Mouse (Mus musculus) v-Abl transformed pro-B cells (cell line): ENCODE measurements around the gene Msto1.
"Not testable (repeated sequence)": the region's sequence is repeated elsewhere in the genome, so short reads cannot be mapped to it uniquely, and the experiment has no call there.

Experiments
- in situ Hi-C, 2 experiments: fragments of 400-800 bp; cut with MboI; formaldehyde crosslinking; loops; one replicate each; pipeline ENCODE4 v1.15.1; 2025; ENCODE audit not compliant: unreplicated experiment in 2 of 2

Gene Msto1

DNA sequence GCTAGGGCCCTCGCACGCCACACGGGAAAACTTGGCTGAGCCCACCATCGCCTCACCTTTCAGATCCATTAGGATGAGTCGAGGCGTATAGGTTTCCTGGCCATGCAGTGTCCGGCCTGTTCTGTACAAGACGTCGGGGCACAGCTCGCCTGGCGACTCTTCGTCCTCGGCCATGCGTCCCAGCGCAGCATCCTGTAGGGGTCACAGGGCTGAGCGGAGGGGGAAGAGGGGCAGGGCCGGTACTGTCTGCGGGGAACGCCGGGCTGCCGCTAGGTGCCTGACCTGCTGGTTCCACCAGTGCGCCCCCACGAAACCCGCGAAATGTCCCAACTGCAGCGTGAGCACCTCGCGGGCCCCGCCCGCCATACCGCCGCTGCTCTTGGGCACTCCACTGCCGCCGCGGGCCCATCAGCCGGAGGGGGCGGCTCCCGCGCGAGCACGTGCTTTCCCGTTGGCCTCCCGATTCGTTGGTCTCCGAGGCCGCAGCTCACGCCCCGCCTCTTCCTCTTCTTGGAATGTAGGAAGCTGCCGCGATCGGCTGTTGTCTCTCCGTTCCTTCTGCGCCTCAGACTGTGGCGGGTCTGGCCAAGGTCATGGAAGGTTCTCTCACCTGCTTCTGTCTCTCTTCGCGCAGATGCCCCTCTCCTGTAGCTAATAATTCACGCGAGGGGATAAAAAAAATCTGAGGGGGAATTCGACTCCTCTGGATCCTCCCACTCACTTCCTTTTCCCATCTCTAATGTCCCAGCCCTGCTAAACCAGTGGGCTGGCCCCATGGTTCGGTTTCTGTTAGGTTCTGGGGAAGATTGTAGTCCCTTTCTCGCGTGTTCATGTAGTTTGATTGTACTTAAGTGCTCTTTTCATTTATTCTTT, at the start of gene Msto1:
TSS of gene Msto1 (minus strand) at position 489 of the 873 bp plus-strand sequence.
- in situ Hi-C loops = no loop called here

DNA sequence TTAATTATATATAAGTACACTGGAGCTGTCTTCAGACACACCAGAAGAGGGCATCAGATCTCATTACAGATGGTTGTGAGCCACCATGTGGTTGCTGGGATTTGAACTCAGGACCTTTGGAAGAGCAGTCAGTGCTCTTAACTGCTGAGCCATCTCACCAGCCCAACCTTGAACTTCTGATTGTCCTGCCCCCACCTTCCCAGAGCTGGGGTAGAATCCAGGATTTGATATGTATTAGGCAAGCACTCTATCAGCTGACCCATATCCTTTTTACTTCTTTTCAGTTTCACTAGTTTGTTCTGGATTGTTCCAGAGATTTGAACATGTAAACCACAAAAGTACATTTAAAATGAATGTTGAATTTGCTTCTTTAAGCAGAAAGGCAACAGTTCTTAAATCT, 49.4 kb upstream of the Msto1 start:
- in situ Hi-C loops = not testable (repeated sequence)

DNA sequence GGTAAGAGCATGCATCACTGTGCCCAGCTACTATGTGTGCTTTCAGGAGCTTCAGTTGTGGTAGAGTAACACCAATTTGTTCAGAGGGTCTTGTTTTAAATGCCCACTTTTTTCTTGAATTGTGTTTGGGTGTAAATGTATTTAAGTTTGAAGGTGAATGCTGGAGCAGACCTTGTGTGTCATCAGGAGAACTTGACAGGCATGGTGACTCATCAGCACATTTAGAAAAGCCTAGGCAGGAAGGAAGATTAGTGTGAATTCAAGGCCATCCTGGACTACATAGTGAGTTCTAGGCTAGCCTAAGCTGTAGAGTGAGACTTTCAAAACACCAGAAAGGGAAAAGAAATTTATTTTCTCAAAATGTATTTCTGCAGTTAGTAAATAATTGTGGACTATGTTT, 39.9 kb upstream of the Msto1 start:
- in situ Hi-C loops = no loop called here

DNA sequence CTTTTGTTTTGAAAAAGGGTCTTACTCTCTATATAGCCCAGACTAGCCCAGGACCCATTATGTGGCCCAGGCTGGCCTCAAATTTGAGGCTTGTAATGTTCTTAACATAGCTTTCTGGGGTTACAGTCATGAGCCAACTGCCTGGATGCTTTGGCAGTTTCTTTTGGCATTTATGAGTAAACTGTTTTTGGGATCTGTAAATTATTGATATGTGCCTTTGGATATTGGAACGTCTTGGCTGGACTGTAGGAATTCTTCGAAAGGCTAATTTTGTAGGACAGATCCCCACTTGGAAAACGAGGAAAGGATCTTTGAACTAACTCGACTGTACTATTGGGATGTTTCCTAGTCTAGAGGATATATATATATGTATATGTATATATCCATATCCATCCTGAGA, 39.4 kb upstream of the Msto1 start:
- in situ Hi-C loops = no loop called here

DNA sequence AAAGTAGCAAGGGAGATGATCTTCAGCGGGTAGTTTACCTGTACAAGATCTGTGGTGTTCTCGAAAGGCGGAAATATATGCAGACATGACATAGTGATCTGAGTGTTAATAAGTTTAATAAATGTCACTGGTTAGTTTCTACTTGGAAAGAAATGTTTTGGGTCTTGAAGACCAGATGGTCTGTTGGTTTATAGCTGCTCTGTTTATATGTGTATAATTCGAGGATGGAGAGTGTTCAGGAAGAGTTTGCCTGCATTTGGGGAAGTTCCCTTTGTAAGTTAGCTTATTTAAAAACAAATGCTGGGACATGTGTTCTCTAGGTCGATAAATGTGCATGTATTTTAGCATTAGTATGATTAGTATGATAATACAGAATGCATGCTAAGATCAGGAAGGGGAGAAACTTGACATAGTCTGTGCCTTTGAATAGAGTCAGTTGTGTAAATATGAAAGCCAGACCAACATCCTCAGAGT, 37.6 kb upstream of the Msto1 start:
- in situ Hi-C loops = no loop called here

DNA sequence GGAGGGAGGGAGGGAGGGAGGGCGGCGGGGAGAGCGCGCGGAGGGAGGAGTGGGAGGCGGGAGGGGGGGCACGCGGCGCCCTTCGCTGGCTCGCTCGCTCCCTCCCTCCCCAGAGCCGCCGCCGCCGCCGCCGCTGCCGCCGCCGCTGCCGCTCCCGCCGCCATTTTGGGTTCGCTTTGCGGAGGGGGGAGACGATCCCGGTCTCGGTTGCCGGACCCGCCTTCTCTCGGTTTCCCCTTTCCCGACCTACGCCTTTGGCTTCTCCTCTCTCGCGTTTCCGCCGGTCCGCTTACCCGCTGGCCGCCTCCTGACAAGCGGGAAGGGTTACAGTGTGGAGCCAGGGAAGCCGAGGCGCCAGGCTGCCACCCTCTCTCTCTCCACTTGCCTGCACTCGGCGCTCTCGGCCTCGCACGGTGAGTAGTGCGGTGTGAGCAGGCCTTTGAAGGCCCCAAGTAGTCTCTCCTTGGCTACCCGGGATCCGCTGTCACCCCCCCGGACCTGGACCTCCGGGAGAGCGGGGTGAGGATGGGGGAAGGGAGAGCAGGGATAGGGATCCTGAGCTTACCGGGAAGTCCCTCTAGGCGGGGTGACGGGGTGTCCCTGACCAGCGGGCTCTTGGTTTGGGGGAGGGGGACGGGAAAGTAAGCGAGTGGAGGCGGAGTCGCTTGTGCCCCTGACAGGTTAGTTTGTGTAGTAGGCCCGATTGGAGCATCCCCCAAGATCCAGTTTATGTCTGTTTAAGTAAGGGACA, 37.0 kb upstream of the Msto1 start, which contains the start of the genes Ash1l and Dap3:
TSS of gene Ash1l (plus strand) at position 47 of the 751 bp plus-strand sequence.
TSS of gene Dap3 (minus strand) at position 606 of the 751 bp plus-strand sequence.
- in situ Hi-C loops = no loop called here

DNA sequence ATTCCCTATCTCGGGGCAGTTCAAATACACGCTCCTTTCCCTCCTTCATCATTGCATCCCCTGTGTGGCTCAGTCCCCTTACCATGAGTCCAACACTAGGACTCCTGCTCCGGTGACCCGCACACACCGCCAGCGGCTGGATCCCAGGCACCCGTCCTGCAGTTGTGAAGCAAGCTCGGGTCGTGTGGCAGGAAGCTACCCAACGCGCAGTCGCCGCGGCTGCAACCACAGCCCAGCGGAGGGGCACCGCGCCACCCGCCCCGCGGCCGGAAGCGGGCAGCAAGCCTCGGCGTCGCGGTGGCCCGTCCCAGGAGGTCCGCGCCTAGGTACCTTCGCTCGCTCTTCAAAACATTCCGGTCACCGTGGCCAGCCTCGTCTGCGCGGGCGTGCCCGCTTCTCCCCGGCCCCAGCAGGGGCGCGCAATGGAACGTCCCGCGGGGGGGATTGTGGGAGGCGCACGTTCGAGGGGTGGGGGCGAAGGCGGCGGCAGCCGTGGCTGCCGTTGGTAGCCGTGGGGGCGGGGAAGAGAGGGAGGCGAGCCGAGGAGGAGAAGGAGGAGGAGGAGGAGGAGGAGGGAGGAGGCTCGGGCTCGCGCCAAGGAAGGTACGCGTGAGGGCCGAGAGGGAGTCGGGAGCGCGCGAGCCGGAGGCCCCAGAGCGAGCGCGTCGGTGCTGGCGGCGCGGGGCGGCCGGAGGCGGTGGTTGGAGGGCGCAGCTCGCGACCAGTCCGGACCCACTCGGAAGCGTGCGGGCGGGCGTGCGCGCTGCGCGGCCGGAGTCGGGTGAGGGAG, 36.2 kb upstream of the Msto1 start:
- in situ Hi-C loops = loop anchor here (10.0 to 25.0 kb wide), 3 partner anchors 87 to 275 kb away; partner anchors contain the start of genes Mtx1 (in 1 of the 2) and Muc1 (in 1 of the 2)

DNA sequence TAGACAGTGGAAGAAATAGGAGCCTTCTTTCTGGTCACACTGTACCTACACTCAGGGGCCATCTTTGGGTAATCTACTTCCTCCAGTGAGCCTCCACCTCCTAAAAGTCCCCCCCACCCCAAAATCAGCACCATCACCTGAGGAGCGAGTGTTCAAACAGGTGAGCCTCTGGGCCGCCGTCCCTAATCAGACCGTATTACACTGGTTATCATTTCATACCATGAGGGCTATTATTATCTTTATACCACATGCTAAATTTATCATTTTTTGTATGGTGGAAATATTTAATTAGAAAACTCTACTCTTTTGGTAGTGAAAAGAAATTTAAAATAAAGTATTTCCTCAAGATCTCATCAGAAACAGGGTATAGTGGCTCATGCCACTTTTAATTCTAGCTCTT, 30.3 kb upstream of the Msto1 start:
- in situ Hi-C loops = loop anchor here (5.0 to 25.0 kb wide), 4 partner anchors 88 to 281 kb away; partner anchors contain the start of genes Mtx1 (in 1 of the 2) and Muc1 (in 1 of the 2)

DNA sequence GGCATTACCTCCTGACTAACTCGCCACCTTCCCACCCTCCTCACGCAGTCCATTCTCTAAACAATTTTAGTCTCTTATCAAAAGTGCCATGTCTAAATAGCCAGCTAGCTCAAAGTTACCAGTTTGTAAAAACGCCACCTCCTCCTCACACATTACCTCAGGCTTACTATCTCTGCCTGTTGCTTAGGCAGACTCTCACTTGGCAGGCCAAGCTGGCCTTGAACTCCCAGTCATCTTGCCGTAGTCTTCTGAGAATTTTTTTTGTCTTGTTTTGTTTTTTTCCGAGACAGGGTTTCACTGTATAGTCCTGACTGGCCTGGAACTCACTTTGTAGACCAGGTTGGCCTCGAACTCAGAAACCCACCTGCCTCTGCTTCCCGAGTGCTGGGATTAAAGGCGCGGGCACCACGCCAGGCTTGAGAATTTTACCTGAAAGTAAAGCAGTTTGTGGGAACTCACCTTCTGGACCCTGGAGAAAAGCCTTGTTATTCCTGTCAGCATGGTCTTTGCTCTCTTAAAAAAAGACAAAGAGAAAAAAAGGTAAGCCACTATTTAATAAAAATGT, 28.6 kb upstream of the Msto1 start:
- in situ Hi-C loops = loop anchor here (5.0 to 25.0 kb wide), 4 partner anchors 90 to 282 kb away; partner anchors contain the start of genes Mtx1 (in 1 of the 2) and Muc1 (in 1 of the 2)

DNA sequence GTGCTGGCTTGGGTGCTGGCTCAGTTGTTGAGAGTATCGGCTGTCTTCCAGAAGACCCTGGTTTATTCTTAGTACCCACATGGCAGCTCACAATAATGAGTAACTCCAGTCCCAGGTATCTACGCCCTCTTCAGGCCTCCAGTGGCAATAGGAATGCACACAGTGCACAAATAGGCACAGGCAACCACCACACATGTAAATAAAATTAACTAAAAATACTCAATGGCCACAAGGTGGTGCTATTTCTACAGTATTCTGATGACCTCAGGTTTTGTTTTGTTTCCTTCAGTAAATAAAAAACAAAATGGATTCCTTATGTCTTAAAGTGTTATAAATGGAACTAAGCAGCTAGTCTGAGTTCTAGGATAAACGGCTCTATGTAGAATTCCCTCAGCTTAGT, 25.9 kb upstream of the Msto1 start:
- in situ Hi-C loops = loop anchor here (5.0 to 25.0 kb wide), 4 partner anchors 93 to 285 kb away; partner anchors contain the start of genes Mtx1 (in 1 of the 2) and Muc1 (in 1 of the 2)

DNA sequence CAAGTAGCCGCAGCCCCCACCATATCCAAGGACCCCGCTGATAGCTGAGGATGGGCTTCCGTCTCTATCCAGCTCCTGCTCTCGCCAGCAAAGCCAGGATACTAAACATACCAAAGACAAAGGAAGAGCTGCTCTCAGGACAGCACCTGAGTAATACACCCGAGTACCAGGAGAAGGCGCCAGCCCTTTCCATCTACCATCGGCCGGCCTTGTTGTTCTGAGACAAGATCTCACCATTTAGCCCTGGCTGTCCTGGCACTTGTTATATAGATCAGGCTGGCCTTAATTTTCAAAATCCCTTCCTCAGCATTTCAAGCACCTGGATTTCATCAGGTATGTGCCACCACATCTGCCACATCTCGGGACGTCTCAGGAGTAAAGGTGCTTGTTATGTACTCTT, 25.3 kb upstream of the Msto1 start:
- in situ Hi-C loops = loop anchor here in 1 of 2 experiments (25.0 kb wide), 1 partner anchor 98 kb away; no protein-coding TSS in a partner anchor

DNA sequence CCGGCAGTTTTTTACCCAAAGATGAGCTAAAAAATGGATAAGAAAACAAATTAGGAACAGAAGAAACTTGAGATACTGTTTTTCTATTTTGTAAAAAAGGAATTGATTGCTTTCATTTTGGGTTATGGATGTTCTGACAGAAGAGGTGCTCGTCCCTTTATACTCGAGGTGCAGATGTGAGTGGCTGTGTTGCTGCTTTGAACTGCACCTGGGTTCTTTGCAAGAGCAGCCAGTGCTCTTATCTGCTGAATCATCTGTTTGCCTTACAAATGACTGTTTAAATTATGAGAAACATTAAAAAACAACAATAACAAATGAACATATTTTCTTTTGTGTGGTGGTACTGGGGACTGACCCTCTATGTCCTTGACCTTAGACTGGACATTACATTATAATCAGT, 15.7 kb upstream of the Msto1 start:
- in situ Hi-C loops = loop anchor here in 1 of 2 experiments (25.0 kb wide), 1 partner anchor 108 kb away; no protein-coding TSS in a partner anchor

DNA sequence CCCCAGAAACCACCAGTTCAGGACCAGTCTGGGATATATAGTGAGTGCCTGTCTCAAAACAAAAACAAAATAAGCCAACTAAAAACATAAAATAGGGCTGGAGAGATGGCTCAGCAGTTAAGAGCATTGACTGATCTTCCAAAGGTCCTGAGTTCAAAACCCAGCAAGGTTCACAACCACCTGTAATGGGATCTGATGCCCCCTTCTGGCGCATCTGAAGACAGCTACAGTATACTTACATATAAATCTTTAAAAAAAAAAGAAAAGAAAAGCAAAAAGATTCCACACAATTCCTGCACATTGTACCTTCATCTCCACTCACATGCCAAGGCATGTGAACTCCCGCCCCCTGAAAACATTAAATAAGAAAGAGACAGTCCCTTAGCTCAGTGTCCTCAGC, 11.9 kb upstream of the Msto1 start:
- in situ Hi-C loops = loop anchor here in 1 of 2 experiments (25.0 kb wide), 1 partner anchor 112 kb away; no protein-coding TSS in a partner anchor

DNA sequence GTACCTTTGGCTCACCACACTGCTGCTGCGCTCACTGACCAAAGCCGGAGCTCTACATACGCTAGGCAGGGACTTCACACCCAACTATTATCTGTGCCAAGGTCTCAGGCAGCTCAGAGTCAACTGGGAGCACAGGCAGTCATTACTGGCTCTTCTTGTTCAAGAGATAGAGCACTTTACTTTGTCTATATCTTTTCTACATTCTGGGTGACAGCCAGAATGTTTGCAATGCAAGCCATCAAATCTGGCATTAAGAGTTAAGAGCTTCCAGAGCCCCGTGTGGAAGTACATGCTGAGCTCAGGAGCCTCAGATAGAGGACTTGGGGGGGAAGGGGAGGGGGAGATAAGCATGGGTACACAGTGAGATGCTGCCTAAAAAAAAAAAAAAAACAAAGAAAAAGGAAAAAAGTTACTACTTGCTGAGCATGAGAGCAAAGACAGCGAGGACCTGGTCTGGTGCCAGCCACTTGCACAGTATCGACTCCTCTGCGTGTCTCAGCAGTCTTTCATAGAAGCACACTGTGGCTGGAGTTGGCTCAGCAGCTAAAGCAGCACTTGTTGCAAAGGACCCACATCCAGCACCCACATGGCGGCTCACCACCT, 10.3 kb upstream of the Msto1 start:
- in situ Hi-C loops = no loop called here

DNA sequence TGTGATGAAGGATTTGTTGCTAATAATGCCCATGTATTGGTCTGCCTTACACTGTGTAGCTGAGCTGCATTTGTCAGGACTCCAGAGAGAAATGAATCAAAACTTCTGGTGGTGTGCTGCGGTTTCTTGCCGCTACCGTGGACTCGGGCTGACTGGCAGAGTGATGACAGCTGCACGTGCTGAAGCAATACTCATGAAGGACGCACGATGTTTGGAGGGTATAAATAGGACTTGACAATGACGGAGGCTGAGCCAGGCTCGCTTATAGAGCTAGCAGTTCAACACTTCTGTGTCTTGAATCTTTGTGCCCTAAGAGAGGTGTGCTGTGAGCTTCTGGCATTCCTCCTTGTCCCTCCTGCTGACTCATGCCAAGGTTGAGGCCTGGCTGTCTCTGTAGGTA, 7.6 kb upstream of the Msto1 start:
- in situ Hi-C loops = no loop called here

DNA sequence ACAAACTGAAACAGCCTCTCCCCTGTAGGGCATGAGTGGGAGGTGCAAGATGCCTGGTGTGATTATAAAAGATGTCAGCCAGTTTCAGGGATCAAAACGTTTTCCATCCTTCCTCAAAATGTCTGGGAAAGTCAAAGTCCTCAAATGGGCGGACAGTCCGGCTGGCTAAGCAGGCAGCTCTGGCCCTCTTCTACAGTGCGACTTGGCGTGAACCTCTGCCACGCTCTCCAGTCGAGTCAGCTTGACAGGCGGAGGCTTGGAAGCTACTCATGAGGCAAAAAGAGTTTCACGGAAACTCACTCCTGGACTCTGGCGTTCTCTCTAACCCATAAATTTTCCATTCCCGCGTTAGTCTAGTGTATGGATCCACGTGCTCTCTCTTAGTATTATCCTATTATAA, 5.2 kb upstream of the Msto1 start:
- in situ Hi-C loops = no loop called here

DNA sequence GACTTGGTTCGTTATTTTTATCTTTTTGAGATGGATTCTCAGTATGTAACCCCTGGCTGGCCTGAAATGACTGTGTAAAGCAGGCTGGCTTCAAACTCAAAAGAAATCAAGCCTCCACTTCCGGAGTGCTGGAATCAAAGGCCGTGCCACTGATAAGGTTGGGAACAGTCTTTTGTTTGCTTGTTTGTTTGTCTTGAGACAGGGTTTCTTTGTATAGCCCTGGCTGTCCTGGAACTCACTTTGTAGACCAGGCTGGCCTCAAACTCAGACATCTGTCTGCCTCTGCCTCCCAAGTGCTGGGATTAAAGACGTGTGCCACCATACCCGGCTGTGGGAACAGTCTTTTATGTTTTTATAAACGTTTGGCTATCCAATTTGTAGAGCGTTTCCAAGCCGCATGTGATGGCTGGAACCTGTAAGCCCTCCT, 598 bp upstream of the Msto1 start:
- in situ Hi-C loops = no loop called here

DNA sequence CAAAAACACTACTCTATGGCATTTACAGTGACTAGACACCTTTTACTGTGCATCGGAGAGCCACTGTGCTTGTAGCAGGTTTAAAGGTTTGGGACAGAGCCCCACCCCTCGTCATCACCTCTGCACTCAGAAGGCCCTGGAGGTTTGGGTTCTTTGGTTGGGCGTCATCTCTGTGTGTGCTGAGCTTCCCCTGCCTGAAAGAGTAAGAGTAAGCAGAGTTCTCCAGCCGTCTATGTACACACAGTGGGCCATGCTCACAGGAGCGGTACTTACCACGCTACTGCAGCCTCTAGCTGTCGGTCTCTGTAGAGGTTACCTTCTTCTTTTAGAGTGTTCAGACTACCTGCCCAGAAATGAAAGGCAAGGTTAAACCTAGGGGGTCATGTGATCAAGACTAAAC, 1.2 kb downstream of the Msto1 start:
- in situ Hi-C loops = no loop called here
